Mouse (Mus musculus): Measurements from ENCODE around the gene Pde2a. TPM values are rescaled to one million over a fixed set of nuclear protein-coding genes. Genes with fewer than 3 reads are reported as not detected.
A peak's percentile ranks its signal among the peaks of the same experiment; 100 is the strongest.

Pde2a gene
- polyA plus RNA-seq, 1 experiment, result 17.6 TPM

GRCm38 (mm10) chr7:101472598-101473558, 51.4 kb downstream of the Pde2a start:
- H3K27ac ChIP-seq (ENCODE audit: insufficient read depth, low read depth, low read length), result peak overlapping the region; percentile 26; the same call in 1 of the 2 replicates
- TF ChIP-seq CTCF (IDR thresholded peaks at IDR 0.05; ENCODE audit: extremely low read depth, insufficient read length, insufficient replicate concordance, low read depth, low read length) (no peak), POLR2A (IDR thresholded peaks at IDR 0.05; ENCODE audit: low read depth, low read length) (no peak)

GRCm38 (mm10) chr7:101474399-101474811, 52.9 kb downstream of the Pde2a start:
- Histone ChIP-seq H3K4me3 (ENCODE audit: low read depth, low read length) (no peak overlapping the region), H3K4me1 (ENCODE audit: control insufficient read depth, insufficient read depth, insufficient read length, low read length) (peaks cover 4% of the 10 kb centered on the region; the same call in 1 of the 2 replicates), H3K36me3 (ENCODE audit: control insufficient read depth, insufficient read depth, low read length) (no peaks in the 10 kb centered on the region), H3K27ac (ENCODE audit: insufficient read depth, low read depth, low read length) (no peak overlapping the region), H3K27me3 (ENCODE audit: control insufficient read depth, insufficient read depth, low read length) (no peaks in the 10 kb centered on the region)
- no peak for TF ChIP-seq CTCF (IDR thresholded peaks at IDR 0.05; ENCODE audit: extremely low read depth, insufficient read length, insufficient replicate concordance, low read depth, low read length)
- no peak for TF ChIP-seq POLR2A (IDR thresholded peaks at IDR 0.05; ENCODE audit: low read depth, low read length)
- WGBS, result 60% methylated on average over 5 of the region's 5 CpGs

More at GRCm38 (mm10) chr7:101472598-101473558, 51.4 kb downstream of the Pde2a start:
- Histone ChIP-seq H3K4me1 (ENCODE audit: control insufficient read depth, insufficient read depth, insufficient read length, low read length) (peaks cover 4% of the 10 kb centered on the region; the same call in 1 of the 2 replicates), H3K4me3 (ENCODE audit: low read depth, low read length) (no peak overlapping the region), H3K36me3 (ENCODE audit: control insufficient read depth, insufficient read depth, low read length) (no peaks in the 10 kb centered on the region), H3K27me3 (ENCODE audit: control insufficient read depth, insufficient read depth, low read length) (no peaks in the 10 kb centered on the region)
- 35% methylated on average over 10 of the region's 10 CpGs for WGBS

GRCm38 (mm10) chr7:101476028-101476427, 54.5 kb downstream of the Pde2a start:
- Histone ChIP-seq H3K27ac (ENCODE audit: insufficient read depth, low read depth, low read length) (no peak overlapping the region), H3K27me3 (ENCODE audit: control insufficient read depth, insufficient read depth, low read length) (no peaks in the 10 kb centered on the region), H3K4me3 (ENCODE audit: low read depth, low read length) (no peak overlapping the region), H3K4me1 (ENCODE audit: control insufficient read depth, insufficient read depth, insufficient read length, low read length) (peaks cover 4% of the 10 kb centered on the region; the same call in 1 of the 2 replicates), H3K36me3 (ENCODE audit: control insufficient read depth, insufficient read depth, low read length) (no peaks in the 10 kb centered on the region)
- TF ChIP-seq POLR2A (IDR thresholded peaks at IDR 0.05; ENCODE audit: low read depth, low read length) (no peak), CTCF (IDR thresholded peaks at IDR 0.05; ENCODE audit: extremely low read depth, insufficient read length, insufficient replicate concordance, low read depth, low read length) (no peak)
- WGBS, result 58% methylated on average over 3 of the region's 3 CpGs

- Histone ChIP-seq H3K4me1 (ENCODE audit: control insufficient read depth, insufficient read depth, insufficient read length, low read length) (peaks cover 4% of the 10 kb centered on the region; the same call in 1 of the 2 replicates), H3K27ac (ENCODE audit: insufficient read depth, low read depth, low read length) (no peak overlapping the region), H3K4me3 (ENCODE audit: low read depth, low read length) (no peak overlapping the region), H3K36me3 (ENCODE audit: control insufficient read depth, insufficient read depth, low read length) (no peaks in the 10 kb centered on the region), H3K27me3 (ENCODE audit: control insufficient read depth, insufficient read depth, low read length) (no peaks in the 10 kb centered on the region)
- TF ChIP-seq POLR2A (IDR thresholded peaks at IDR 0.05; ENCODE audit: low read depth, low read length) (no peak), CTCF (IDR thresholded peaks at IDR 0.05; ENCODE audit: extremely low read depth, insufficient read length, insufficient replicate concordance, low read depth, low read length) (no peak)
- 76% methylated on average over 4 of the region's 4 CpGs for WGBS
Measured at GRCm38 (mm10) chr7:101476493-101476892, 55.0 kb downstream of the Pde2a start.

GRCm38 (mm10) chr7:101477200-101477599, 55.7 kb downstream of the Pde2a start:
- no peaks in the 10 kb centered on the region for H3K36me3 ChIP-seq (ENCODE audit: control insufficient read depth, insufficient read depth, low read length)
- TF ChIP-seq POLR2A (IDR thresholded peaks at IDR 0.05; ENCODE audit: low read depth, low read length) (no peak), CTCF (IDR thresholded peaks at IDR 0.05; ENCODE audit: extremely low read depth, insufficient read length, insufficient replicate concordance, low read depth, low read length) (no peak)
- no peak overlapping the region for H3K4me3 ChIP-seq (ENCODE audit: low read depth, low read length)
- peaks cover 5% of the 10 kb centered on the region; the same call in 1 of the 2 replicates for H3K4me1 ChIP-seq (ENCODE audit: control insufficient read depth, insufficient read depth, insufficient read length, low read length)
- 40% methylated on average over 5 of the region's 5 CpGs for WGBS
- no peaks in the 10 kb centered on the region for H3K27me3 ChIP-seq (ENCODE audit: control insufficient read depth, insufficient read depth, low read length)
- no peak overlapping the region for H3K27ac ChIP-seq (ENCODE audit: insufficient read depth, low read depth, low read length)

GRCm38 (mm10) chr7:101478099-101478498, 56.6 kb downstream of the Pde2a start:
- 59% methylated on average over 5 of the region's 5 CpGs for WGBS
- TF ChIP-seq CTCF (IDR thresholded peaks at IDR 0.05; ENCODE audit: extremely low read depth, insufficient read length, insufficient replicate concordance, low read depth, low read length), result no peak
- no peak for TF ChIP-seq POLR2A (IDR thresholded peaks at IDR 0.05; ENCODE audit: low read depth, low read length)

GRCm38 (mm10) chr7:101479841-101480240, 58.4 kb downstream of the Pde2a start:
- Histone ChIP-seq H3K4me1 (ENCODE audit: control insufficient read depth, insufficient read depth, insufficient read length, low read length) (peaks cover 6% of the 10 kb centered on the region; the same call in 1 of the 2 replicates), H3K36me3 (ENCODE audit: control insufficient read depth, insufficient read depth, low read length) (no peaks in the 10 kb centered on the region), H3K4me3 (ENCODE audit: low read depth, low read length) (no peak overlapping the region), H3K27me3 (ENCODE audit: control insufficient read depth, insufficient read depth, low read length) (no peaks in the 10 kb centered on the region), H3K27ac (ENCODE audit: insufficient read depth, low read depth, low read length) (no peak overlapping the region)
- 45% methylated on average over 4 of the region's 4 CpGs for WGBS
- TF ChIP-seq CTCF (IDR thresholded peaks at IDR 0.05; ENCODE audit: extremely low read depth, insufficient read length, insufficient replicate concordance, low read depth, low read length) (no peak), POLR2A (IDR thresholded peaks at IDR 0.05; ENCODE audit: low read depth, low read length) (no peak)

More at GRCm38 (mm10) chr7:101478099-101478498, 56.6 kb downstream of the Pde2a start:
- H3K4me3 ChIP-seq (ENCODE audit: low read depth, low read length), result no peak overlapping the region
- H3K27ac ChIP-seq (ENCODE audit: insufficient read depth, low read depth, low read length), result no peak overlapping the region
- H3K36me3 ChIP-seq (ENCODE audit: control insufficient read depth, insufficient read depth, low read length), result no peaks in the 10 kb centered on the region
- no peaks in the 10 kb centered on the region for H3K27me3 ChIP-seq (ENCODE audit: control insufficient read depth, insufficient read depth, low read length)
- H3K4me1 ChIP-seq (ENCODE audit: control insufficient read depth, insufficient read depth, insufficient read length, low read length), result peaks cover 7% of the 10 kb centered on the region; the same call in 1 of the 2 replicates

Data from small intestine, adult 2 months (tissue).